Mouse (Mus musculus): ENCODE measurements at regions not wholly inside any gene's neighbourhood (a gene's known extent, or its start where the extent isn't known, plus 50 kb on each side); places are given as distances from the start of the nearest gene placed in this dataset.

DNA sequence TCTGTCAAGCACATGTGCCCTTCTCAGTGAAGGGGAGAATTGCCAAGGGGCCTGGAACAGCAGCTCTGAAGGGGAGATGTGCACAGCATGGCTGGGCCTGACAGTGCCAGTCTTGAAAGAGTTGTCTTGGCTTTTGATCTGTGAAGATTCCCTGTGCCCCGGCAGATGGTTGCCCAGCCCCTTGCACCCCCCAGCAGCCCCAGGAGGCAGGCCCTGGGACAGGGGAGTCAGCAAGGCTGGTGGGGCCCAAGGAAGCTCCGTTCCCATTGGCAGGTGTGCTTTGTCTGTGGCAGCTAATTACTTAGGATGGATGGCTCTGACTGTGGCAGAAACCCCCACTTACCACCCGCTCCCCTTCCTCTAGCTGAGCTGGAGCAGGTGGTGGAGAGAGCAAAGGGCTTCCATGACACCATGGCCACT, 58.6 kb downstream of the Tspan17 start:
- no peaks in the 10 kb centered on the region for H3K27me3 ChIP-seq (replicated peaks; ENCODE audit: control insufficient read depth, insufficient read depth, low read length)
- no peak overlapping the region for H3K4me2 ChIP-seq (ENCODE audit: low read length)
- H3K27ac ChIP-seq (ENCODE audit: low read depth, low read length): no peak overlapping the region
- DNase-seq (ENCODE audit: low spot score): no peak
- H3K4me3 ChIP-seq (ENCODE audit: low read depth, low read length): no peak overlapping the region
- no peaks in the 10 kb centered on the region for H3K36me3 ChIP-seq (ENCODE audit: control insufficient read depth, insufficient read depth, low read length)
- no peak overlapping the region for H3K9ac ChIP-seq (ENCODE audit: low read length)
- H3K4me1 ChIP-seq (ENCODE audit: control insufficient read depth, insufficient read depth, low read length): no peaks in the 10 kb centered on the region; the same call in 1 of the 2 replicates
- no peak for ATAC-seq
- 49% methylated on average over 3 of the region's 3 CpGs for WGBS
- H3K9me3 ChIP-seq (replicated peaks; ENCODE audit: control insufficient read depth, low read length): no peaks in the 10 kb centered on the region

- H3K9ac ChIP-seq (ENCODE audit: low read length): no peak overlapping the region
- WGBS: 59% methylated on average over 4 of the region's 4 CpGs
- H3K4me1 ChIP-seq (ENCODE audit: control insufficient read depth, insufficient read depth, low read length): peaks cover 6% of the 10 kb centered on the region; the same call in 1 of the 2 replicates
Observed at GRCm38 (mm10) chr13:54851131-54851530, 62.0 kb downstream of the Tspan17 start.

DNA sequence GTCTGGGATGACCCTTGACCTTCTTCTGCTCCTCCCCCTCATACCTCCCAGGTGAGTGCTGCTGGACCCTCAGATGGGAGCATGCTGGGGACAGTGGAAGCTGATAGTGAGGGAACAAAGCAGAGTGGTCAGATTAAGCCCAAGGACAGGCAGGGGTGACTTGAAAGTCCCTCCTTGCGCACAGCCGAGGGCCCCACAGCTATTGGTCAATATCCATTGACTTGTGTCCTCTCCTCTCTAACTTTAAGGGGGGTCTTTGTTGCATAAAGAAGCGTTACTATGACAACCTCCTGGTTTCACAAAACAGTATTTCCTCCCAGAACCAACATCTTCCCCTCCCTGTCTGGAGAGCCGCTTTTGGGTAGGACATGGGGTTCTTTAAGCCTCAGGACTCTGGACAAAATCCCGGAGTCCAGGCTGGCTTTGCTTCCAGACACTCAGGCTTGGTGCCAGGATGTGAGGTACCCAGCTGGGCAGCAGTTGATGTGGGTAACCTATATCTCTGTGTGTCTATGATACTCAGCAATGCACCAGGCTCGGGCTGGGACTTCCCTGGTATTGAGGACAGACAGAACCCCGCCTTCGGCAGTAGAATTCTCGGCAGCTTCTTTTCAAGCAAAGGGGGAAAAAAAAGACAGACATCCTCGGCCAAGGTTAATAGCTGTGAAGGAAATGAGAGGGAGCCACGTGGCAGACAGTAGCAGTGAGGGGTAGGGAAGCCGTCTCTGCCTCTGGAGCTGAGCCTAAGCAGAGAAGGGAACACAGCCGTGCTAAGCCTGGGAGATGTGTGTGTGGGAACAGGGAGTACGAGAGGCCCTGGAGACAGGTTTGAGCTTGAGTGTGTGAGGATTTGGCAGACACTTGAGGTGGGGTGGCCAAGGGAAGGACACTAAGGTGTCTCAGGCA, 66.4 kb downstream of the Tspan17 start:
- no peak overlapping the region for H3K4me2 ChIP-seq (ENCODE audit: low read length)
- H3K4me3 ChIP-seq (ENCODE audit: low read depth, low read length): no peak overlapping the region
- peak overlapping the region; percentile 30; the same call in 1 of the 2 replicates for H3K27ac ChIP-seq (ENCODE audit: low read depth, low read length)
- H3K36me3 ChIP-seq (ENCODE audit: control insufficient read depth, insufficient read depth, low read length): no peaks in the 10 kb centered on the region
- ATAC-seq (no peak), DNase-seq (ENCODE audit: low spot score) (peak; percentile 40)
- WGBS: 35% methylated on average over 14 of the region's 14 CpGs
- H3K9me3 ChIP-seq (replicated peaks; ENCODE audit: control insufficient read depth, low read length): no peaks in the 10 kb centered on the region
- H3K4me1 ChIP-seq (ENCODE audit: control insufficient read depth, insufficient read depth, low read length): peaks cover 6% of the 10 kb centered on the region; the same call in 1 of the 2 replicates
- no peak overlapping the region for H3K9ac ChIP-seq (ENCODE audit: low read length)
- no peaks in the 10 kb centered on the region for H3K27me3 ChIP-seq (replicated peaks; ENCODE audit: control insufficient read depth, insufficient read depth, low read length)

More at GRCm38 (mm10) chr13:54851131-54851530, 62.0 kb downstream of the Tspan17 start:
- Histone ChIP-seq H3K27ac (ENCODE audit: low read depth, low read length) (no peak overlapping the region), H3K4me3 (ENCODE audit: low read depth, low read length) (no peak overlapping the region), H3K27me3 (replicated peaks; ENCODE audit: control insufficient read depth, insufficient read depth, low read length) (no peaks in the 10 kb centered on the region), H3K9me3 (replicated peaks; ENCODE audit: control insufficient read depth, low read length) (no peaks in the 10 kb centered on the region), H3K4me2 (ENCODE audit: low read length) (no peak overlapping the region), H3K36me3 (ENCODE audit: control insufficient read depth, insufficient read depth, low read length) (no peaks in the 10 kb centered on the region)
- DNase-seq (ENCODE audit: low spot score) (no peak), ATAC-seq (no peak)

DNA sequence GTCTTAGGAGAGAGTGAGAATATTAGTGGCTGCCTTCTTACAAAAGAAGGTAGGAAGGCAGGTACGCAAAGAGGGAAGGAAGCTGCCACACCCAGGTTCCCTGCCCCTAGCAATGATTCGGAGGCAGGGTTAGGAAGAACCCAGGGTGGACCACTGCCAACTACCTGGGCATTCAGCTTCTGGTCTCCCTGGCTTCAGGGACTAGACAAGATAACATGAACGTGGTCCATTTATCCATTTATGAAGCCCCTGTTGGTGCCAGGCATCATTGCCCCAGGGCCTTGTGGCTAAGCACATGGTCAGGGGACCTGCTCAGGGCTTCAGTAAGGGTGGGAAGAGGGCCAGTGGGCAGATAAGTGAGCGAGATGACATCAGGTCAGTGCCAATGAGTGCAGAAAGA, 73.8 kb downstream of the Tspan17 start:
- H3K27me3 ChIP-seq (replicated peaks; ENCODE audit: control insufficient read depth, insufficient read depth, low read length): no peaks in the 10 kb centered on the region
- H3K9ac ChIP-seq (ENCODE audit: low read length): no peak overlapping the region
- no peak overlapping the region for H3K27ac ChIP-seq (ENCODE audit: low read depth, low read length)
- H3K4me2 ChIP-seq (ENCODE audit: low read length): no peak overlapping the region
- DNase-seq (ENCODE audit: low spot score) (no peak), ATAC-seq (no peak)
- no peaks in the 10 kb centered on the region for H3K9me3 ChIP-seq (replicated peaks; ENCODE audit: control insufficient read depth, low read length)
- WGBS: 92% methylated on average over 4 of the region's 4 CpGs
- no peaks in the 10 kb centered on the region for H3K4me1 ChIP-seq (ENCODE audit: control insufficient read depth, insufficient read depth, low read length)
- H3K36me3 ChIP-seq (ENCODE audit: control insufficient read depth, insufficient read depth, low read length): no peaks in the 10 kb centered on the region
- H3K4me3 ChIP-seq (ENCODE audit: low read depth, low read length): no peak overlapping the region

DNA sequence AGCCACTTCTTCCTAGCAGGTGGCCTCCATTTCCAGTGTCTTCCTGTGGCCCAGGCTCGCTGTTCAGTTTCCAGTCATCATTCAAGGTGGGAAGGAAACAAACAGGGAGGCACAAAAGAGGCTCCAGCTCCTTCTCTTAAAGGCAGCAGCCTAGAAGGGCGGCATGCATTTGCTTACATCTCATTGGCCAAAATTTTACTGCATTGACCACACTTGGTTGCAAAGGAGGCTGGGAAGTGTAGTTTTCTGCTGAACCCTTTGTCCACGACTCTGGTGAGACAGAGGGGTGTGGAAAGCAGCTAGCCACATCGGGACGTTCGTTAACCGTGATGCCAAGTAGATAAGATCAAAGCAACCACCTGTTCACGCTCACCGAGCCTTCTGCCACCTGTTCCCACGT, 74.9 kb downstream of the Tspan17 start:
- WGBS: 37% methylated on average over 10 of the region's 10 CpGs
- Histone ChIP-seq H3K4me2 (ENCODE audit: low read length) (no peak overlapping the region), H3K27ac (ENCODE audit: low read depth, low read length) (no peak overlapping the region), H3K9ac (ENCODE audit: low read length) (no peak overlapping the region), H3K9me3 (replicated peaks; ENCODE audit: control insufficient read depth, low read length) (no peaks in the 10 kb centered on the region), H3K27me3 (replicated peaks; ENCODE audit: control insufficient read depth, insufficient read depth, low read length) (no peaks in the 10 kb centered on the region), H3K36me3 (ENCODE audit: control insufficient read depth, insufficient read depth, low read length) (no peaks in the 10 kb centered on the region), H3K4me3 (ENCODE audit: low read depth, low read length) (no peak overlapping the region), H3K4me1 (ENCODE audit: control insufficient read depth, insufficient read depth, low read length) (no peaks in the 10 kb centered on the region)
- DNase-seq (ENCODE audit: low spot score): peak; percentile 86
- peak; percentile 85 for ATAC-seq

GRCm38 (mm10) chr13:54872004-54872403, 77.2 kb upstream of the Unc5a start:
- WGBS: 42% methylated on average over 12 of the region's 12 CpGs
- DNase-seq (ENCODE audit: low spot score) (no peak), ATAC-seq (no peak)
- no peak overlapping the region for H3K4me3 ChIP-seq (ENCODE audit: low read depth, low read length)
- H3K9ac ChIP-seq (ENCODE audit: low read length): no peak overlapping the region
- H3K27me3 ChIP-seq (replicated peaks; ENCODE audit: control insufficient read depth, insufficient read depth, low read length): no peaks in the 10 kb centered on the region
- H3K4me1 ChIP-seq (ENCODE audit: control insufficient read depth, insufficient read depth, low read length): peaks cover 17% of the 10 kb centered on the region
- no peak overlapping the region for H3K4me2 ChIP-seq (ENCODE audit: low read length)
- no peaks in the 10 kb centered on the region for H3K9me3 ChIP-seq (replicated peaks; ENCODE audit: control insufficient read depth, low read length)
- H3K36me3 ChIP-seq (ENCODE audit: control insufficient read depth, insufficient read depth, low read length): no peaks in the 10 kb centered on the region
- no peak overlapping the region for H3K27ac ChIP-seq (ENCODE audit: low read depth, low read length)

DNA sequence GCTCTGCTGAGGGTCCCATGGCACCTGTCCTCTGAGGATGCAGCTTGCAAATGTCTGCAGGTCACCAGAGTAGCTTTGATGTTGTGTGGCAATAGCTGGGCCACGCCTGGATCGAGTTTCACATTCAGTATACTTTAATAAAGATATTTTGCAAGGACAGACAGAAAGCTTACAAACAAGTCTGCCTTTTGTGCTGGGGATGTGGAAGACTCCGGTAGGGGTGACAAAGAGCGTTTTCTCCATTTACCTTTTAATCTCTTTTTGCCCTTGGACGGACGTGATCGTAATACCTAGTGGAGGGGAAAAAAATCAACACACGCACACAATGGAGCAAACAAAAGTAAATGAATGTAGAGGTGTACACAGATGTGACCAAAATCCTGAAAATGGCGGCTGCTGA, 75.3 kb upstream of the Unc5a start:
- no peaks in the 10 kb centered on the region for H3K9me3 ChIP-seq (replicated peaks; ENCODE audit: control insufficient read depth, low read length)
- peak overlapping the region; percentile 20; the same call in 1 of the 2 replicates for H3K4me3 ChIP-seq (ENCODE audit: low read depth, low read length)
- H3K27me3 ChIP-seq (replicated peaks; ENCODE audit: control insufficient read depth, insufficient read depth, low read length): no peaks in the 10 kb centered on the region
- H3K27ac ChIP-seq (ENCODE audit: low read depth, low read length): peak overlapping the region; percentile 87
- DNase-seq (ENCODE audit: low spot score) (no peak), ATAC-seq (no peak)
- peak overlapping the region; percentile 59; the same call in 1 of the 2 replicates for H3K9ac ChIP-seq (ENCODE audit: low read length)
- peaks cover 17% of the 10 kb centered on the region for H3K4me1 ChIP-seq (ENCODE audit: control insufficient read depth, insufficient read depth, low read length)
- no peaks in the 10 kb centered on the region for H3K36me3 ChIP-seq (ENCODE audit: control insufficient read depth, insufficient read depth, low read length)
- peak overlapping the region; percentile 56 for H3K4me2 ChIP-seq (ENCODE audit: low read length)
- 46% methylated on average over 9 of the region's 9 CpGs for WGBS

GRCm38 (mm10) chr13:54874291-54875200, 74.7 kb upstream of the Unc5a start:
- WGBS: 2% methylated on average over 38 of the region's 38 CpGs
- H3K27ac ChIP-seq (ENCODE audit: low read depth, low read length): peak overlapping the region; percentile 87

More at GRCm38 (mm10) chr13:54874291-54875200, 74.7 kb upstream of the Unc5a start:
- peaks cover 17% of the 10 kb centered on the region for H3K4me1 ChIP-seq (ENCODE audit: control insufficient read depth, insufficient read depth, low read length)
- peak overlapping the region; percentile 20 for H3K4me3 ChIP-seq (ENCODE audit: low read depth, low read length)
- H3K27me3 ChIP-seq (replicated peaks; ENCODE audit: control insufficient read depth, insufficient read depth, low read length): no peaks in the 10 kb centered on the region
- DNase-seq (ENCODE audit: low spot score) (peak; percentile 72), ATAC-seq (peak; percentile 81)
- H3K9ac ChIP-seq (ENCODE audit: low read length): peak overlapping the region; percentile 59
- H3K9me3 ChIP-seq (replicated peaks; ENCODE audit: control insufficient read depth, low read length): no peaks in the 10 kb centered on the region
- no peaks in the 10 kb centered on the region for H3K36me3 ChIP-seq (ENCODE audit: control insufficient read depth, insufficient read depth, low read length)
- H3K4me2 ChIP-seq (ENCODE audit: low read length): peak overlapping the region; percentile 56
